Mouse (Mus musculus) E14TG2a.4 (cell line): ENCODE data around the gene Zbtb18.

Experiments used
- CTCF ChIP-seq: conservative IDR thresholded peaks from 2 replicates; pipeline ENCODE4 v1.5.1; 2014; ENCODE audit warnings: low read length
- NANOG ChIP-seq: IDR thresholded peaks from 2 replicates; pipeline ENCODE4 v1.6.1; 2014; ENCODE audit warnings: borderline replicate concordance, low read length, mixed read lengths
- POU5F1 ChIP-seq: IDR thresholded peaks from 2 replicates; pipeline ENCODE4 v1.6.1; 2014; ENCODE audit warnings: low read length, borderline replicate concordance

GRCm38 (mm10) chr1:177445461-177446130 lies 3.4 kb downstream of the Zbtb18 start:
- TF ChIP-seq CTCF (no peak), NANOG (no peak), POU5F1 (no peak)
